Comparison of ENCODE assay signal across 19 mouse cellular contexts in the genomic region with DNA sequence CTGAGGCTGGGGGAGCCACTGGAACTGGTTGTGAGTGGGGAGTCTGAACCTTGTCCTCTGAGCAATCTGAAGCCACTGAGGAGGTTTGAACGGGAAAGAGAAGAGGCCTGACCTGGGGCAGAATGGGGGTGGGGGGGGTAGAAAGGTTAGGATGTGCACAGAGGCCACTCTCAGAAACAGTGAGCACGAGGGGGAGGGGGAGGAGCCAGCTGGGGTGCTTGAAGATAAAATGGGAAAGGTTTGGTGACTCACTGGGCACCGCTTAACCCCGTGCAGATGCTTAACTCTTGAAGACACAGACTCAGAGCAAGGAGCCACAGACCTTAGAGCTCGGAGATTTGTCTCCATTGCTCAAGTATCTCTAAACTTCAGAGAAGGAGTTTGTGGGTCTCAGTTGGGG. TPM values are rescaled to one million over a fixed set of nuclear protein-coding genes. Genes with fewer than 3 reads are reported as not detected.
DNase-seq lines count a peak whose midpoint lies in the region; ATAC-seq lines count a peak whose summit lies in the region.
"Had no signal": no experiment of that assay in that cellular context is flagged by ENCODE, and none has a peak within 500 bp of the region (broad histone marks: within the 10 kb centered on the region; RNA-seq: fewer than 3 reads in every experiment).

No protein-coding gene starts in this region.

- intact Hi-C loops in heart, postnatal 25 days (cut with DNase I): no loop called here

- no peaks in the 10 kb centered on the region for H3K36me3 ChIP-seq in heart, embryonic 13.5 days
- H3K36me3 ChIP-seq in neural tube, embryonic 15.5 days: no peaks in the 10 kb centered on the region
- H3K36me3 ChIP-seq in limb, embryonic 13.5 days: no peaks in the 10 kb centered on the region
- H3K36me3 ChIP-seq: embryonic facial prominence, embryonic 10.5 days; heart, embryonic 10.5 days; midbrain, embryonic 12.5 days; neural tube, embryonic 12.5 days had no signal

- no peaks in the 10 kb centered on the region for H3K9me3 ChIP-seq in heart, embryonic 13.5 days
- no peaks in the 10 kb centered on the region for H3K9me3 ChIP-seq in neural tube, embryonic 15.5 days (replicated peaks)
- no peaks in the 10 kb centered on the region for H3K9me3 ChIP-seq in limb, embryonic 13.5 days
- H3K9me3 ChIP-seq: embryonic facial prominence, embryonic 10.5 days; heart, embryonic 10.5 days; midbrain, embryonic 12.5 days; neural tube, embryonic 12.5 days had no signal

- 19% methylated on average over 5 of the region's 5 CpGs for WGBS in heart, embryonic 13.5 days
- 57% methylated on average over 5 of the region's 5 CpGs for WGBS in neural tube, embryonic 15.5 days
- 56% methylated on average over 5 of the region's 5 CpGs for WGBS in limb, embryonic 13.5 days

- ATAC-seq in heart, embryonic 13.5 days (ENCODE audit: extremely low read depth, insufficient number of reproducible peaks, low FRiP score, low TSS enrichment): no peak
- no peak for ATAC-seq in neural tube, embryonic 15.5 days (ENCODE audit: low FRiP score)
- no peak for ATAC-seq in limb, embryonic 13.5 days (ENCODE audit: low FRiP score, low read depth)

- H3K4me3 ChIP-seq in heart, embryonic 13.5 days: no peak overlapping the region
- H3K4me3 ChIP-seq in neural tube, embryonic 15.5 days (replicated peaks): no peak overlapping the region
- no peak overlapping the region for H3K4me3 ChIP-seq in limb, embryonic 13.5 days
- H3K4me3 ChIP-seq: embryonic facial prominence, embryonic 10.5 days; heart, embryonic 10.5 days; midbrain, embryonic 12.5 days; neural tube, embryonic 12.5 days had no signal

- peaks cover 31% of the 10 kb centered on the region for H3K4me1 ChIP-seq in heart, embryonic 13.5 days
- H3K4me1 ChIP-seq in neural tube, embryonic 15.5 days: peaks cover 40% of the 10 kb centered on the region
- peaks cover 16% of the 10 kb centered on the region for H3K4me1 ChIP-seq in limb, embryonic 13.5 days

- peaks cover 61% of the 10 kb centered on the region for H3K27me3 ChIP-seq in heart, embryonic 13.5 days (replicated peaks)
- peaks cover 48% of the 10 kb centered on the region for H3K27me3 ChIP-seq in neural tube, embryonic 15.5 days (replicated peaks)
- peaks cover 81% of the 10 kb centered on the region for H3K27me3 ChIP-seq in limb, embryonic 13.5 days

- H3K9ac ChIP-seq in heart, embryonic 13.5 days: 0 out of 2 replicates have a peak overlapping the region, but pooled peaks have one; percentile 24
- H3K9ac ChIP-seq in neural tube, embryonic 15.5 days (replicated peaks): no peak overlapping the region
- peak overlapping the region; percentile 10; the same call in 1 of the 2 replicates for H3K9ac ChIP-seq in limb, embryonic 13.5 days
- H3K9ac ChIP-seq: midbrain, embryonic 12.5 days; neural tube, embryonic 12.5 days had no signal

- no peak for DNase-seq in heart, postnatal 25 days (ENCODE audit: low spot score)
- no peak for DNase-seq in neural tube, embryonic 10.5 days (ENCODE audit: extremely low spot score, low spot score)
- peak; percentile 54 for DNase-seq in brain, adult 2 months (ENCODE audit: low read depth, low spot score)
- DNase-seq in frontal cortex, postnatal 36 days (ENCODE audit: low spot score in 2 of 2): no peak
- DNase-seq in thymus, adult 18-20 months: no peak
- DNase-seq: cerebellum, adult 11-12 months; gastrocnemius, postnatal 36 days; heart, postnatal 14 days; kidney, adult 9 months; kidney, postnatal 36 days; lung, adult 18-20 months had no signal

- H3K4me2 ChIP-seq in heart, embryonic 13.5 days: no peak overlapping the region
- H3K4me2 ChIP-seq in neural tube, embryonic 15.5 days: no peak overlapping the region
- H3K4me2 ChIP-seq in limb, embryonic 13.5 days (replicated peaks): no peak overlapping the region
- H3K4me2 ChIP-seq: midbrain, embryonic 12.5 days; neural tube, embryonic 12.5 days had no signal

- no peak overlapping the region for H3K27ac ChIP-seq in heart, embryonic 13.5 days (replicated peaks)
- H3K27ac ChIP-seq in neural tube, embryonic 15.5 days (replicated peaks): peak overlapping the region; percentile 13; the same call in 1 of the 2 replicates
- no peak overlapping the region for H3K27ac ChIP-seq in limb, embryonic 13.5 days
- H3K27ac ChIP-seq: embryonic facial prominence, embryonic 10.5 days; midbrain, embryonic 12.5 days; neural tube, embryonic 12.5 days had no signal

RNA-seq across cellular contexts. Expression of gene Phf12, which starts 21.7 kb away (rescaled TPM):
- polyA plus RNA-seq in heart, embryonic 13.5 days (2015; fragmentation: Nextera tagmentation; extraction: Ambion mirVana): 8.6 and 9.9 TPM in 2 replicates
- total RNA-seq in heart, postnatal 25 days (2021): 10 to 100 TPM; 23.7 to 28.6 TPM
- 14.6 and 16.9 TPM in 2 replicates for polyA plus RNA-seq in neural tube, embryonic 15.5 days (2015; fragmentation: Nextera tagmentation; extraction: Ambion mirVana)
- 21.5 and 22.0 TPM in 2 replicates for polyA plus RNA-seq in limb, embryonic 13.5 days (2015; fragmentation: Nextera tagmentation; extraction: Ambion mirVana)

RNA-seq across cellular contexts. Expression of gene Sez6, which starts 30.3 kb away (rescaled TPM):
- polyA plus RNA-seq in heart, embryonic 13.5 days (2015; fragmentation: Nextera tagmentation; extraction: Ambion mirVana): 0.09 and 0.20 TPM in 2 replicates
- under 1 TPM; 0.21 to 0.22 TPM for total RNA-seq in heart, postnatal 25 days (2021)
- polyA plus RNA-seq in neural tube, embryonic 15.5 days (2015; fragmentation: Nextera tagmentation; extraction: Ambion mirVana): 101 and 123 TPM in 2 replicates
- polyA plus RNA-seq in limb, embryonic 13.5 days (2015; fragmentation: Nextera tagmentation; extraction: Ambion mirVana): 0.18 and 0.60 TPM in 2 replicates
- total RNA-seq: liver, adult 2 months had no signal
- polyA plus RNA-seq: liver, adult 2 months had no signal

Comparison
In these comparisons a context has a peak if more than half of its experiments do, and no peak if none do; other contexts are left out.
1. RNA of gene Sez6, which starts 30.3 kb away (polyA plus RNA-seq): 101 to 123 TPM in neural tube, embryonic 15.5 days; 0.09 to 0.20 TPM in heart, embryonic 13.5 days and 0.18 to 0.60 TPM in limb, embryonic 13.5 days; every median in the first group is over 10 times any median in the second.